Mouse (Mus musculus) limb, embryonic 14.5 days (tissue): ENCODE measurements around the gene Wrap73. TPM values are rescaled to one million over a fixed set of nuclear protein-coding genes. Genes with fewer than 3 reads are reported as not detected.

Source experiments
- ATAC-seq: fragments of 200-750 bp; cut with Nextera tagmentation; 2 replicates; pipeline ENCODE4 v1.8.0; 2017; ENCODE audit warnings: low read depth, moderate number of reproducible peaks, moderate TSS enrichment; ENCODE audit not compliant: low FRiP score
- DNase-seq: peaks from one replicate; pipeline ENCODE4 v3.0.0-alpha.2; 2015; ENCODE audit warnings: low spot score
- H3K27ac ChIP-seq: fragments of 300-500 bp; sonication (generic); replicated peaks from 2 replicates; pipeline ENCODE4 v1.5.1; 2014; ENCODE audit warnings: low read depth, mild to moderate bottlenecking, low read length, moderate library complexity, mixed read lengths
- H3K27me3 ChIP-seq: fragments of 300-500 bp; sonication (generic); 2 replicates; pipeline ENCODE4 v1.6.1; 2014; ENCODE audit warnings: low read length, mixed read lengths; ENCODE audit not compliant: control insufficient read depth, insufficient read depth
- H3K36me3 ChIP-seq: fragments of 300-500 bp; sonication (generic); 2 replicates; pipeline ENCODE4 v1.6.1; 2014; ENCODE audit warnings: mild to moderate bottlenecking, low read length, moderate library complexity, mixed read lengths; ENCODE audit not compliant: control insufficient read depth, insufficient read depth
- H3K4me1 ChIP-seq: fragments of 300-500 bp; sonication (generic); 2 replicates; pipeline ENCODE4 v1.6.1; 2014; ENCODE audit warnings: antibody characterized with exemption, low read length, mixed read lengths; ENCODE audit not compliant: control insufficient read depth, insufficient read depth
- H3K4me2 ChIP-seq: fragments of 300-500 bp; sonication (generic); replicated peaks from 2 replicates; pipeline ENCODE4 v1.6.1; 2014; ENCODE audit warnings: low read depth, mild to moderate bottlenecking, low read length, moderate library complexity; ENCODE audit not compliant: severe bottlenecking
- H3K4me3 ChIP-seq: fragments of 300-500 bp; sonication (generic); replicated peaks from 2 replicates; pipeline ENCODE4 v1.5.1; 2014; ENCODE audit warnings: low read length
- H3K9ac ChIP-seq: fragments of 300-500 bp; sonication (generic); 2 replicates; pipeline ENCODE4 v1.6.1; 2014; ENCODE audit warnings: mild to moderate bottlenecking, low read depth, low read length, moderate library complexity; ENCODE audit not compliant: severe bottlenecking
- H3K9me3 ChIP-seq: fragments of 300-500 bp; sonication (generic); 2 replicates; pipeline ENCODE4 v1.6.1; 2016; ENCODE audit warnings: low read length; ENCODE audit not compliant: control insufficient read depth
- POLR2A ChIP-seq: fragments of 200-500 bp; IDR thresholded peaks from 2 replicates; pipeline ENCODE4 v1.8.0; 2012; ENCODE audit warnings: inconsistent platforms, mild to moderate bottlenecking, moderate library complexity, borderline replicate concordance; ENCODE audit not compliant: insufficient read depth, insufficient read length; ENCODE audit errors: extremely low read depth
- WGBS: fragments of 180-500 bp; shearing (Covaris S2); extraction: QIAGEN DNeasy Blood & Tissue Kit; methylation state at CpG from one replicate; pipeline ENCODE4 v1.1.7; 2014; 5-methylcytosine and 5-hydroxymethylcytosine counted together
- polyA plus RNA-seq, 2 experiments: library from polyadenylated mRNA; depleted of rRNA in 1 of 2; stranded (reverse) in 1 of 2; unstranded in 1 of 2; fragments of >200 nt; fragmentation: Nextera tagmentation in 1 of 2; extraction: Ambion mirVana in 1 of 2; gene quantifications; 2 replicates each; pipeline versions ENCODE4 v1.2.1 to v1.2.3; 2012 to 2014

Gene Wrap73
- polyA plus RNA-seq, 2 experiments, result 37.9 to 38.2 TPM

- Histone ChIP-seq H3K4me2 (peak within 1 kb of the TSS; percentile 98), H3K27ac (peak within 1 kb of the TSS; percentile 43; the same call in 1 of the 2 replicates), H3K4me3 (peak within 1 kb of the TSS; percentile 62), H3K4me1 (peaks cover 30% of the 10 kb centered on the region), H3K9ac (peak within 1 kb of the TSS; percentile 60), H3K36me3 (no peaks in the 10 kb centered on the region), H3K9me3 (no peaks in the 10 kb centered on the region), H3K27me3 (no peaks in the 10 kb centered on the region; the same call in 1 of the 2 replicates)
- DNase-seq (peak; percentile 85), ATAC-seq (peak; percentile 81)
- 0% methylated on average over 27 of the region's 61 CpGs for WGBS
- TF ChIP-seq POLR2A, result no peak
Measured at GRCm38 (mm10) chr4:154170506-154171150, 28.5 kb downstream of the Wrap73 start, which contains the start of gene Megf6. Gene Megf6 (plus strand): TSS chr4:154170730.

- Histone ChIP-seq H3K27ac (peak overlapping the region; percentile 43; the same call in 1 of the 2 replicates), H3K9ac (peak overlapping the region; percentile 60), H3K36me3 (no peaks in the 10 kb centered on the region), H3K4me2 (peak overlapping the region; percentile 98), H3K4me3 (peak overlapping the region; percentile 62), H3K4me1 (peaks cover 30% of the 10 kb centered on the region), H3K27me3 (no peaks in the 10 kb centered on the region; the same call in 1 of the 2 replicates), H3K9me3 (no peaks in the 10 kb centered on the region)
- WGBS, result under 1% methylated on average over 36 of the region's 37 CpGs
- peak; percentile 26 for DNase-seq
- peak; percentile 48; the same call in 1 of the 2 replicates for ATAC-seq
- TF ChIP-seq POLR2A, result no peak
Measured at GRCm38 (mm10) chr4:154171151-154171930, 29.2 kb downstream of the Wrap73 start.

GRCm38 (mm10) chr4:154171931-154172604, 29.9 kb downstream of the Wrap73 start:
- Histone ChIP-seq H3K36me3 (no peaks in the 10 kb centered on the region), H3K27me3 (no peaks in the 10 kb centered on the region; the same call in 1 of the 2 replicates), H3K4me3 (peak overlapping the region; percentile 62), H3K9ac (peak overlapping the region; percentile 60), H3K4me1 (peaks cover 30% of the 10 kb centered on the region), H3K27ac (no peak overlapping the region), H3K4me2 (peak overlapping the region; percentile 98), H3K9me3 (no peaks in the 10 kb centered on the region)
- WGBS, result 20% methylated on average over 13 of the region's 13 CpGs
- TF ChIP-seq POLR2A, result no peak
- ATAC-seq, result no peak
- no peak for DNase-seq

- DNase-seq, result no peak
- Histone ChIP-seq H3K27ac (no peak overlapping the region), H3K9ac (no peak overlapping the region), H3K36me3 (0 out of 2 replicates have a peak, but pooled peaks cover 3% of the 10 kb centered on the region), H3K4me2 (no peak overlapping the region), H3K9me3 (no peaks in the 10 kb centered on the region), H3K4me3 (no peak overlapping the region), H3K27me3 (no peaks in the 10 kb centered on the region), H3K4me1 (peaks cover 11% of the 10 kb centered on the region)
- WGBS, result 56% methylated on average over 8 of the region's 8 CpGs
- no peak for TF ChIP-seq POLR2A
- no peak for ATAC-seq
Measured at GRCm38 (mm10) chr4:154177257-154177656, 35.1 kb downstream of the Wrap73 start.

GRCm38 (mm10) chr4:154181001-154181400, 38.8 kb downstream of the Wrap73 start:
- no peak overlapping the region for H3K4me3 ChIP-seq
- peaks cover 16% of the 10 kb centered on the region for H3K36me3 ChIP-seq
- ATAC-seq, result no peak
- H3K27ac ChIP-seq, result no peak overlapping the region
- no peaks in the 10 kb centered on the region for H3K9me3 ChIP-seq
- no peaks in the 10 kb centered on the region for H3K27me3 ChIP-seq
- H3K9ac ChIP-seq, result no peak overlapping the region
- H3K4me1 ChIP-seq, result no peaks in the 10 kb centered on the region
- no peak for DNase-seq
- no peak overlapping the region for H3K4me2 ChIP-seq
- WGBS, result 63% methylated on average over 7 of the region's 7 CpGs
- no peak for TF ChIP-seq POLR2A
